ENCODE assay signal across 15 mouse cellular contexts in genomic region chr2:158524129-158524860, GRCm38 (mm10). TPM values are rescaled to one million over a fixed set of nuclear protein-coding genes. Genes with fewer than 3 reads are reported as not detected.
A peak's percentile ranks its signal among the peaks of the same experiment; 100 is the strongest.
DNase-seq lines count a peak whose midpoint lies in the region.
"Had no signal": no experiment of that assay in that cellular context is flagged by ENCODE, and none has a peak within 500 bp of the region (broad histone marks: within the 10 kb centered on the region; RNA-seq: fewer than 3 reads in every experiment).

No protein-coding gene starts in this region.

- peak; percentile 63 to 66 for DNase-seq in cerebellum, postnatal 10 days
- DNase-seq in cerebellum, adult 18-20 months, result no peak
- DNase-seq in heart, postnatal 4 days, result peak; percentile 52
- DNase-seq in heart, adult 9 months (ENCODE audit: low spot score in 2 of 2), result no peak
- DNase-seq in left cerebral cortex, postnatal 4 days, result peak; percentile 41
- DNase-seq in left cerebral cortex, adult 8-10 months (ENCODE audit: low spot score in 2 of 2), result no peak
- DNase-seq in right cerebral cortex, postnatal 4 days, result peak; percentile 71
- no peak for DNase-seq in right cerebral cortex, postnatal 36 days (ENCODE audit: low spot score in 2 of 2)
- DNase-seq: cerebellum, adult 2 months; layer of hippocampus, adult 9-11 months; liver, postnatal 0 days; spleen, adult 18-20 months; thymus, postnatal 14 days had no signal

- intact Hi-C loops in left cerebral cortex, postnatal 4 days (cut with DNase I), result no loop called here

RNA-seq across cellular contexts. Expression of gene Arhgap40, which starts 11.7 kb away (rescaled TPM):
- total RNA-seq in heart, postnatal 4 days (2021), result not detected
- total RNA-seq in left cerebral cortex, postnatal 4 days (2021), result under 1 TPM in 1 of 2 experiments, not detected in 1; 0.56 TPM
- total RNA-seq in left cerebral cortex, adult 8-10 months (2022), result under 1 TPM in 1 of 4 experiments, not detected in 3; 0.54 TPM
- total RNA-seq: CH12.LX; hematopoietic stem cell, adult 5-6 weeks had no signal

RNA-seq across cellular contexts. Expression of gene Adig, which starts 21.9 kb away (rescaled TPM):
- 1 to 10 TPM in 1 of 2 experiments, under 1 TPM in 1; 0.61 to 1.1 TPM for total RNA-seq in heart, postnatal 4 days (2021)
- not detected for total RNA-seq in left cerebral cortex, postnatal 4 days (2021)
- total RNA-seq in left cerebral cortex, adult 8-10 months (2022), result not detected
- total RNA-seq: CH12.LX; hematopoietic stem cell, adult 5-6 weeks had no signal

Comparison
In these comparisons a context has a peak if more than half of its experiments do, and no peak if none do; other contexts are left out.
1. DNase-seq: peak in cerebellum, postnatal 10 days (2 of 2), heart, postnatal 4 days (single experiment), left cerebral cortex, postnatal 4 days (single experiment) and right cerebral cortex, postnatal 4 days (single experiment); none in cerebellum, adult 18-20 months (0 of 2), heart, adult 9 months (0 of 2), left cerebral cortex, adult 8-10 months (0 of 2) and right cerebral cortex, postnatal 36 days (0 of 2).